Mouse (Mus musculus): Measurements from ENCODE around the gene Wdr95.
A peak's percentile ranks its signal among the peaks of the same experiment; 100 is the strongest.

Wdr95 gene

GRCm38 (mm10) chr5:149527999-149528729, at the start of gene Wdr95:
TSS of gene Wdr95 (plus strand) at chr5:149528679.
- DNase-seq (ENCODE audit: low read depth, low spot score), result no peak

DNA sequence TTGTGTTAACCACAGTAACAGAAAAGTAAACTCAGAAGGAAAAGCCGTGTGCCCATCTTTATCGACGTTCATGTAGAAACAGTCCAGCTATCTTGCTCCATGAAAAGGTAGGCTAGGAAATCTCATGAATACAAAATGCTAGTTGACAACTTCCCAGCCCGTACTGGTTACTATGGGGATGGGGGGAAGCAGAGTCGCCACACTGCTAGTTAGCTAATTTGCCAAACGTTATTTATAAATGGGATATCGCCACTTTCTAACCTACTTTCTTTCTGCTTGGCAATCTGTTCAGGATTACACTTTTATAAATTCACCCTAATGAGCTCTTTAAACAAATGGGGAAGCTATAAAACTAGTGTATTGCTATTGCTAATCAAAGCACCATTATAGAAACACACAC, 46.6 kb upstream of the Wdr95 start:
- DNase-seq (ENCODE audit: low read depth, low spot score), result no peak

DNA sequence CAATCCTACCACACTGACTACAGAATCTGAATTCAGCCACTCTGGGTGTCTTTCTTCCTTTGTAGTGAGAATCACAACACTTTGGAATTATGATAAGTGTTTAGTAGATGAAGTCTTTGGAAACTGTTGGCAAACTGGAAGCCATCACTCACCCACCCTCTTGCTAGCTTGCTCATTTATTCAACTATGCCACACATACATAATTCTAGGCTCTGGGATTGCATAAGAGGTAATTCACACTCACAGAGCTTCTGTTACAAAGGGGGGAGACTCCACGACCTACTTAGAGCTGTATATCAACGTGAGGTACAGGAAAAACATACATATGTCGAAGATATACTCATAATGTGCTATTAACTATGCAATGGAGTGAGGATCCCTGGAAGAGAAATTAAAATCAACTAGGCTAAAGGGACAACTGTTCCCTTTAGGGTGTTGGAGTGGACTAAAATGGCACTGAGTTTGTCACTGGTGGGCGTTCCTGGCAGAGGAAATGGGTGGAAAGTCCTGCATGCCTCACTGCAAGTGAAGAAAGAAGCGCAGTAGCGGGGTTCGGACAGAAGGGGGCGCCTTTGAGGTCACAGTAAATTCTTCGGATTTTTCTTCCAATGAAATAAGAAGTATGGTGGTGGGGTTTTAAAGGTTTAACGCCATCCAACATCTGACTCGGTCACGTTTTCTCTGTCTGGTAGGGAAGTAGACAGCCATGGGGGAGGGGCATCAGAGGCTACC, 45.0 kb upstream of the Wdr95 start:
- peak; percentile 7 for DNase-seq (ENCODE audit: low read depth, low spot score)

DNA sequence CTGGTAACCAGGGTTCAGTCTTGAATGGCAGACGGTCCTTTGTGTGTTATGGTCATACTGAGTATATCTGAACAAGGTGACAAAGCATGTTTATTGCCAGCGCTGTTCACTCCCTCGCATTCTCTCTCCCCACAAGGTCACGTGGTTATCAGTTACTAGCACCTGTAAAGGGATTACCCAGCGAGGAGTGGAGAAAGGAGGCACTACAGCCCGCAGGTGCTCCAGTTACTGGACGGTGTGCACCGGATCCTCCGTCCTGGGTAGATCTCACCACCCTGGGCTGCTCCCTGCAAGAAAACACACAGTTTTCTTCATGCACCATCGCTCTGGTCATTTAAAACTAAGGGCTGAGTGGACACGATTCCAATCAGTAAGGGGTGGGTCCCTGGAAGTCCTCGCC, 44.2 kb upstream of the Wdr95 start:
- no peak for DNase-seq (ENCODE audit: low read depth, low spot score)

- DNase-seq (ENCODE audit: low read depth, low spot score), result no peak
Measured at GRCm38 (mm10) chr5:149485447-149485846, 43.0 kb upstream of the Wdr95 start.

DNA sequence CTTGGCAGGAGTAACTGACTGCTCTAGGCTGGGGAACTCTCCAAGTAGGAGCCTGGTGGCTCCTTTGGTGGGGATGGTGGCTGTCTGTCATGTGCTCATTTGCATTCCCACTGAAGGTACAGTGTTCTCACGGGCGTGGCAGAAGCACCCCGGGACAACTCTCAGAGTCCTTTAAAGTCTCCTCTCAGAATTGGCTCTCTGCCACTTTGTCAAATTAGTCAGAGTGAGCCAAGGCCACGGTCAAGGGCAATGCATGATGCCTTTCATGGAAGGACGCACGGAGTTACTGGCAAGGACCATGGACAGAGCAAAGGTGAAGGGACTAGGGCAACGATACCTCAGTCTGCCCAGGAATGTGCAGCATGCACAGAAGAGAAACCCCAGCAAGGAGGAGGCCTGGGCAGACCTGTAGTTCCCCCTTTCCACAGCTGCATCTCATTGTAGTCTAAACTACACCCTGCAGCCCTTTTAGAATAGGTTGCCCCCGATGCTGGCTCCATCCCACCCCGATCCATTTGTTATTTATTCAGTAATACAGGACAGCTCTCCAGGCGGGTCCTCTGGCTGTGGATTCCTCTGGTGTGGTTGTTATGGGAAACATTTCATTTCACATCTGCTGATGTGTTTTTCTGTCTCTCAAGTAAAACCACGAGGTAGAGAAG, 40.0 kb upstream of the Wdr95 start:
- DNase-seq (ENCODE audit: low read depth, low spot score), result no peak

DNA sequence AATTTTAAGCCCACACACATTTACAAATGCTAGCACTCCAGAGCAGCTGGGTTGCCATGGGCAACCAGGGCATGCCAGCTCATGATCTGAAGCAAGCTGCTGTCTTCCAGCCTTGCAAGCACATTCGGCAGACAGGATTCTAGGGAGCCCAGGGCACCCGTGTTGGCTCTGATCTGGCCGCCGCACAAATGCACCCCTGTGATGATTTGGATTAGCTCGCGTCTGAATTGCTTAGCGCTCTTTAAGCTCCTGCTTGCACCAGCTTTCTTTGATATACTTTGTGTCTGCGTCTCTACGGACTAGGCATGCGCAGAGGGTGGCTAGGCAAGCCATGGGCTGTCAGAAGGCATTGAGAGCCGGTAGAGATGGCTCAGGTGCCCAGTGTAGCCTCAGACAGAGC, 39.3 kb upstream of the Wdr95 start:
- no peak for DNase-seq (ENCODE audit: low read depth, low spot score)

- no peak for DNase-seq (ENCODE audit: low read depth, low spot score)
Measured at GRCm38 (mm10) chr5:149490275-149490674, 38.2 kb upstream of the Wdr95 start.

DNA sequence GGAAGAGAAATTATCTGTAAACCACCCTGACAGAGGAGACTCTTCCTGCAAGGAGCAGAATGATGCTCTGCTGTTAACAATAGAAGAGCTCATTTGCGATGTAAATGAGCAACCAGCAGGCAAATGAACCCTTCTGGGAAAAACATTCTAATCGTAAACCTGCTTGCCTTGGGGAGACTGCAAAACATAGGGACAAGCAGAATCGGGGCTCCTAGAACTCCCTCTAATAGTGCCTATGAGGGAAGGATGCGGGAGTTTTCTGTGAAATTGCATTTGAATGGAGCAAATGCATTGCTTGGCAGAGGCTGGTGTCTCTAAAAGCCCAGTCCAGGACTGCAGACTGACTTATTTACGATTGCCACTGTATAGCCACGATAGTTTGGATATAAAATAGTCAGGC, 32.8 kb upstream of the Wdr95 start:
- DNase-seq (ENCODE audit: low read depth, low spot score), result no peak

- DNase-seq (ENCODE audit: low read depth, low spot score), result no peak
Measured at GRCm38 (mm10) chr5:149496401-149497066, 31.9 kb upstream of the Wdr95 start.

DNA sequence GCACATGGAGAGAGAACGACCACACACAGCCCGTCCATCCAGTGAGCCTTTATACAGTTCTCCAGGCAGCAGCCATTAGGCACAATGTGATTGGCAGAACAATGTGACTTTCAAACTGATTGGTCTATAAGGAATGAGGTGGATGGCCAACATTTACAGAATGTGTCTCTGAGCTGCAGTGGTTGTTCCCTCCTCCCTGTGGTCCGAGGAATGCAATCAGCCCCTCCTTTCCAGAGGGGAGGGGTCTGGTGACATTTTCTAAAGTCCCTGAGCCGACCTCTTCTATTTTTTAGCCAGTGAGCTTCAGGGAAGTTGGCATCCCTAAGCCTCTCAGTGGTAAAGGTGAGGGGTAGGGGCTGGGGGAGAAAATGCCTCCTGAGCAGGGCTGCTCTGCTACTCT, 28.5 kb upstream of the Wdr95 start:
- DNase-seq (ENCODE audit: low read depth, low spot score), result no peak

- no peak for DNase-seq (ENCODE audit: low read depth, low spot score)
Measured at GRCm38 (mm10) chr5:149503423-149504175, 24.9 kb upstream of the Wdr95 start.

- no peak for DNase-seq (ENCODE audit: low read depth, low spot score)
Measured at GRCm38 (mm10) chr5:149504985-149505384, 23.5 kb upstream of the Wdr95 start.

GRCm38 (mm10) chr5:149506033-149506432, 22.4 kb upstream of the Wdr95 start:
- no peak for DNase-seq (ENCODE audit: low read depth, low spot score)

DNA sequence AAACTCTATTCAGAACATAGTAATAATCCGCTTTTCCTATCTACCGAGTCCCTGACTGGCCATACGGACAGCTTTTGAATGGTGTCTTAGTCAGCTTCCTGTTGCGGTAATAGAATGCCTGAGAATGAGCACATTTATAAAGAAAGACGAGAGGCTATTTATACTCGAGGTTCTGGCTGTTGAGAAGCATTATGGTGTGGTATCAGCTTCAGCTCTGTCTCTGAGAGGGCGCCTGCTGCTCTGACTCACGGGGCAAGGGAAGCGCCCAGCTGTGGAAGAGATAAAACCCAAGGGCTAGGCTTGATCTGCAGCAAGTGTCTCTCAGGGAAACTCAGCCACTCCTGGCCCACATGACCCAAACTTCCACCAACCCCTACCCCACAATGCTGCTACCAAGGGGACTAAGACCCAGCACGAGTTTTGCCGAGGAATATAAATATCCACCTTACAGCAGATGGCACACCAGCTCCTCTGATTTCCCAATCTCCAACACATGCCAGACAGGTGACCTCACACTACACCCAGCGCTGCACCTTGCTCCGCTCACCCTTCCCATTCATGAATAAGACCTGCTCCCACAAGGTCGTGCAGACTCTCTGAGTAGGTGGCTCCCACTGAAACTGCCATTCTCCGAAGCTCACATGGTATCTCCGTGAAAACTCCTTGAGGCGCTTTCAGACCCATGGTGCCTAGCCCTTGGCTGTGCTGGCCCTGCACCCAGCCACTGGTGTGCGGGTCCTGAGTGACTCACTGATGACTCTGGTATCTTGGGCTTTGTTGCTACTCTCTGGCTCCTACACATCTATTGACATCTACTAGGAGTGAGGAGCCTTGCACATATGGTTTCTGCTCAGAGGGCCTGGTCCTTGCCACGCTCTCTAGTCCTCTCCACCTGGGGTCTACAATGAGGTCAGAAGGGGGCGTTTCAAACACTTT, 20.1 kb upstream of the Wdr95 start:
- DNase-seq (ENCODE audit: low read depth, low spot score), result no peak

- DNase-seq (ENCODE audit: low read depth, low spot score), result no peak
Measured at GRCm38 (mm10) chr5:149510323-149510722, 18.2 kb upstream of the Wdr95 start.

DNA sequence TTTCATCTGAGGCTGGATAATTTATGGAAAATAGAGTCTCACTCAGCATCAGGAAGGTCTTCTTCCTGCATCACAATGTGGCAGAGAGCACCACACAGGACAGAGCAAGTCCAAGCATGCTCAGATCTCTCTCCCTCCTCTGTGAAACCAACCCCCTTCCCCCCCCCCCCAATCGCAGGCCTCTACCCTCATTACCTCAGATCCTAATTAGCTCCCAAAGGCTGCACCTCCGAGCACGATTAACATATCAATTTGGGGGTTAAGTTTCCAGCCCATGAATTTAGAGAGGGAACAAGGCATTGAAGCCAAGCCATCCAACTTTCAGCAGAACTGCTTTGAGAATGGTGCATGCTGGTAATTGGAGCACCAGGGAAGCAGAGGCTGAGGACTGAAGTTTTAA, 15.8 kb upstream of the Wdr95 start:
- no peak for DNase-seq (ENCODE audit: low read depth, low spot score)

- DNase-seq (ENCODE audit: low read depth, low spot score), result no peak
Measured at GRCm38 (mm10) chr5:149513438-149514086, 14.9 kb upstream of the Wdr95 start.

DNA sequence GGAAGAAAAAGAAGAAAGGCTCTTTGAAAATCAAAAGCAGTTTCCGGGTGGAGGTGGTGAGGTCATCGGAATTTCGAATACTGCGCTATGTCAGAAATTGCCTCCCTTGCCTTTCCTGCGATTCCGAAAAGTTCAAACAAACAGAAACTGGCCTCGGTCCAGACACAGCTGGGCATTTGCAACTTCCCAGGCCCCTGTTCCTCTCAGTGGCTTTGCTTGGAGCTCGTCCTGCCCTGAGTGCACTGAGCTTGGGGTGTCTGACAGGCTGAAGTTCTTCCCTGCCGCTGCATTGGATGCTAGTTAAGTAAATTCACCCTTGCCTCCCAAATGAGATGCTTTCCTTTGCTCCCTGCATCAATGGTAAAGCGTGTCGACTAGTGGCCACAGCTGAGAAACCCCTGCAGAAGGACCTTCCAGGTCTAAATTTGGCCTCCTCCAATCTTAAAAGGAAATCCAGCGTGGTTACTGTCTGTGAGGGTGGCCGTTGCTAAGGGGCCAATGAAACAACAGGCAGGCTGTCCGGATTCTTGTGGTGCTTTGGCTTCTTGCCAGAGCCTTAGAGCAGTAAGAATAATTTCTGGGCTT, 14.3 kb upstream of the Wdr95 start:
- no peak for DNase-seq (ENCODE audit: low read depth, low spot score)
